ENCODE assay signal across 8 mouse cellular contexts in the genomic region with DNA sequence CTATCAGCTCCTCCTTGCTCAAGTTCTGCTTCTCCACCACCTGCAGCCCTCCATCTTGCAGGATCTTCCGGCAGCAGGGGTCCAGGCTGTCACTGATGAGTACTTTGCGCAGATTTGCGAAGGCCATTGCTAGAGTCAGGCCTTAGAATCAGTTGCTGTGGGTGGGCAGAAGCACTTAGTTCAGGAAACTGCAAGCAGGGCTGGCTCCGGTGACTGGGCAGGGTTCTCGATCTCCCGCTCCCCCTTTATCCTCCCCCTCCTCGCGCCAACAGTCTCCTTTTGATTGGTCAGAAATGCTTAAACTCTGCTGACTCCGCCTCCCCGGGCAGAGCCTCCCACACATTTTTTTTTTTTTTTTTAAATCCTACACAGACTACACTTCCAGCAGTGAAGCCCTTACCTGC. TPM values are rescaled to one million over a fixed set of nuclear protein-coding genes. Genes with fewer than 3 reads are reported as not detected.
DNase-seq lines count a peak whose midpoint lies in the region; ATAC-seq lines count a peak whose summit lies in the region.
"Not testable (repeated sequence)": the region's sequence is repeated elsewhere in the genome, so short reads cannot be mapped to it uniquely, and the experiment has no call there.

A gene (minus strand): TSS at position 285 of the 404 bp plus-strand sequence.

- 0% methylated on average over 9 of the region's 10 CpGs for WGBS in intestine, embryonic 14.5 days

- H3K27ac ChIP-seq in intestine, embryonic 14.5 days (ENCODE audit: low read depth), result peak within 1 kb of the TSS; percentile 58

- H3K4me2 ChIP-seq in intestine, embryonic 14.5 days (ENCODE audit: low read length), result peak within 1 kb of the TSS; percentile 55

- H3K27me3 ChIP-seq in intestine, embryonic 14.5 days (replicated peaks; ENCODE audit: control insufficient read depth, insufficient read depth, low read length), result not testable (repeated sequence)
- H3K27me3 ChIP-seq in megakaryocyte, embryonic 14.5 days (replicated peaks), result peaks cover 13% of the 10 kb centered on the region

- peak; percentile 79 for DNase-seq in adrenal gland, adult 2 months
- peak; percentile 71 for DNase-seq in embryo, embryonic 11.5 days (ENCODE audit: low read depth, low spot score)
- not testable (repeated sequence) for DNase-seq in gonadal fat pad, adult 2 months (ENCODE audit: low read depth)
- DNase-seq in intestine, embryonic 14.5 days (ENCODE audit: low spot score), result peak; percentile 81
- DNase-seq in left cerebral cortex, postnatal 14 days (ENCODE audit: low spot score in 2 of 2), result peak; percentile 40 to 55
- peak; percentile 43 for DNase-seq in right cerebral cortex, postnatal 25 days
- peak; percentile 62 to 73 for DNase-seq in urinary bladder, postnatal 4 days (ENCODE audit: low spot score in 2 of 2)

- H3K4me1 ChIP-seq in intestine, embryonic 14.5 days (replicated peaks; ENCODE audit: control insufficient read depth, insufficient read depth, low read length), result peaks cover 26% of the 10 kb centered on the region
- peaks cover 50% of the 10 kb centered on the region for H3K4me1 ChIP-seq in megakaryocyte, embryonic 14.5 days

- intact Hi-C loops in left cerebral cortex, postnatal 14 days (cut with DNase I), result not testable (repeated sequence)

- peak within 1 kb of the TSS; percentile 50 for H3K4me3 ChIP-seq in intestine, embryonic 14.5 days (ENCODE audit: low read depth, low read length)
- peak within 1 kb of the TSS; percentile 89 for H3K4me3 ChIP-seq in megakaryocyte, embryonic 14.5 days (replicated peaks)

- not testable (repeated sequence) for H3K36me3 ChIP-seq in intestine, embryonic 14.5 days (ENCODE audit: control insufficient read depth, insufficient read depth, low read length); megakaryocyte, embryonic 14.5 days (replicated peaks; ENCODE audit: low read length)

- peak within 1 kb of the TSS; percentile 59 for H3K9ac ChIP-seq in intestine, embryonic 14.5 days (ENCODE audit: low read length)

- ATAC-seq in intestine, embryonic 14.5 days (replicated peaks; ENCODE audit: low FRiP score, low TSS enrichment, low read depth), result peak; percentile 83

- not testable (repeated sequence) for H3K9me3 ChIP-seq in intestine, embryonic 14.5 days (ENCODE audit: control insufficient read depth, low read length); megakaryocyte, embryonic 14.5 days

RNA-seq across cellular contexts. Expression of the gene that starts here (rescaled TPM):
- total RNA-seq in adrenal gland, adult 2 months (2021), result 10 to 100 TPM in 1 of 2 experiments, 1 to 10 TPM in 1; 9.7 to 22.3 TPM
- polyA plus RNA-seq in adrenal gland, adult 2 months (2012; rRNA removed), result 16.6 and 25.8 TPM in 2 replicates
- polyA plus RNA-seq in gonadal fat pad, adult 2 months (2012; rRNA removed), result 312 and 445 TPM in 2 replicates
- 290 and 310 TPM in 2 replicates for polyA plus RNA-seq in intestine, embryonic 14.5 days (2014; fragmentation: Nextera tagmentation; extraction: Ambion mirVana)
- 10 to 100 TPM; 52.4 to 60.3 TPM for total RNA-seq in left cerebral cortex, postnatal 14 days (2021)
- polyA plus RNA-seq in megakaryocyte, embryonic 14.5 days (2012; ENCODE audit: insufficient read depth, low replicate concordance), result 70.7 and 71.0 TPM in 2 replicates
